Mouse (Mus musculus) heart, postnatal 0 days (tissue): Measurements from ENCODE around the gene Mill2.

Source experiments
- CTCF ChIP-seq: IDR thresholded peaks from 2 replicates; pipeline ENCODE4 v1.5.1; 2016; ENCODE audit warnings: antibody characterized with exemption, control low read depth, low read depth
- EP300 ChIP-seq: IDR thresholded peaks from 2 replicates; pipeline ENCODE4 v1.6.1; 2016; ENCODE audit warnings: antibody characterized with exemption, low read depth

DNA sequence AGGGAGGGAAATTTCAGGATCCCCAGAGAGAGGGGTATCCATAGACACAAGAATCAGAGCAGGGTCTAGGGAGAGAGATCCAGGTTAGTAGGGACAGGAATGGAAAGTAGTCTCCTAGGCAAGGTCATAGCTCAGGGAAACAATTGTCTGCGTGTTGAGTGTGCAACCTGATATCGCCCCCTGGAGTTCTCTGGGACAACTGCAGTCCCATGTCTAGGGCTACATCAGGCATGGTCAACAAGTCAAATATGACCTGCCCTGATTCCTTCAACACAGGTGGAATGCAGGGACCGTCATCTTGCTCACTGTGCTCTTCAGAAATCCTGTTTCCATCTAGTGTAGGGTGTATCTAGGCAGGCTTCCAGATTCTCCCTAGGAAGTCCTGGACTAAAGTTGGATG is 40.6 kb upstream of the Mill2 start:
- TF ChIP-seq CTCF = 0 out of 2 replicates have a peak, but pooled peaks have one; percentile 11
- no peak for TF ChIP-seq EP300
